Mouse (Mus musculus): Measurements from ENCODE around the gene Ranbp3l.

DNA sequence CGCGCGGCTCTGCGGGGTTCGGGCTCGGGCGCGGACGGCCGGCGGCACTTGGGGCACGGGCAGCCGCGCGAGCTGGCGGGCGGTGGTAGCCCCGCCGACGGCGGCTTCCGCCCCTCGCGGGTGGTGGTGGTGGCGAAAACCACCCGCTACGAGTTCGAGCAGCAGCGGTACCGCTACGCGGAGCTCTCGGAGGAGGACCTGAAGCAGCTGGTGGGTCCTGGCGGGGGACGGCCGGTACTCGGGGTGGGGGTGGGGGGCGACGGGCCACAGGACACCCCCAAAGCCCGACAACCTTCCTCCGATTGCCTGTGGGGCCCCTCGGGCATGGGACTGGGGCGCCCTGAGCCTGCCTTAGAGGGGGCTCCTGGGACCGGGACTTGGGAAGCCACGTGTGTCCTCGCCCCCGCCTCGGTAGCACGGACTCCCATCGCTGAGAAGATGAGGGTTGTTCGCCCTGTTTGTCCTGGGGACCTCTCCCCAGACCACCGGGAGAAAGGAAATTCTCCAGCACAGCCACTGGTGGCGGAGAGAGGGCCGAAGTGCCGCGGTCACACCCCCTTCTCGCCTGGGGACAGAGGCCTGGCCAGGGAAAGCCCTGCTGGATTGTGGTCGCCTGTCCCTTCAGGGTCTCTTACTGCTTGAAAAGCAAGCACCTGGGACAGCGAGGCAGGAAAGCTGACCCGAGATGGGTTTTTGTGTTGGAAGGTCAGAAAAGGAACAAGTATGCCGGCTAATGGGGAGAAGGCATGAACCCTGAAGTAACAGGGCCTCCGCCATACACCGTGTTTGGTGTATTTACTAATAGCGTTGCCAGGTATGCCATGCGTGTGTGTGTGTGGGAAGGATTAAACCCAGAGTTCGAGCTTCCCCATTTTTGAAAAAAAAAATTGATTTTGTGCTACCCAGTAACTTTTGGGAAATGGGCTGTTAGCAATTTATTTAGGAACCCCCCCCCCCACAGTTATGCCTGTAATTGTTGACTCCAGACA is 104.1 kb downstream of the Ranbp3l start:
- TF ChIP-seq POLR2A (IDR thresholded peaks at IDR 0.05; ENCODE audit: extremely low read depth, insufficient read depth, low read length) (no peak), CTCF (IDR thresholded peaks at IDR 0.05; ENCODE audit: extremely low read depth, insufficient read depth, low read length) (no peak)

All from cortical plate, adult 2 months (tissue).